Mouse (Mus musculus) left cerebral cortex, adult 18-20 months (tissue): ENCODE measurements around the gene Satb1. TPM values are rescaled to one million over a fixed set of nuclear protein-coding genes. Genes with fewer than 3 reads are reported as not detected.

Source experiments
- DNase-seq, 2 experiments: peaks; one replicate each; pipeline ENCODE4 v3.0.0; 2021 to 2022; ENCODE audit warnings: low spot score in 2 of 2, mixed read lengths in 1 of 2
- total RNA-seq, 2 experiments: library from RNA; stranded (reverse); gene quantifications; 2 replicates each; pipeline ENCODE4 v1.2.3; 2021

The Satb1 gene
- total RNA-seq, 2 experiments from 2014 or later = 120 to 129 TPM

- no peak for DNase-seq
Observed at GRCm38 (mm10) chr17:51827922-51828410, 5.1 kb downstream of the Satb1 start.

- DNase-seq = no peak
Observed at GRCm38 (mm10) chr17:51826461-51826860, 6.6 kb downstream of the Satb1 start.

GRCm38 (mm10) chr17:51814301-51814700, 18.8 kb downstream of the Satb1 start:
- DNase-seq = no peak

- DNase-seq = no peak
Observed at GRCm38 (mm10) chr17:51813784-51814120, 19.3 kb downstream of the Satb1 start.

DNA sequence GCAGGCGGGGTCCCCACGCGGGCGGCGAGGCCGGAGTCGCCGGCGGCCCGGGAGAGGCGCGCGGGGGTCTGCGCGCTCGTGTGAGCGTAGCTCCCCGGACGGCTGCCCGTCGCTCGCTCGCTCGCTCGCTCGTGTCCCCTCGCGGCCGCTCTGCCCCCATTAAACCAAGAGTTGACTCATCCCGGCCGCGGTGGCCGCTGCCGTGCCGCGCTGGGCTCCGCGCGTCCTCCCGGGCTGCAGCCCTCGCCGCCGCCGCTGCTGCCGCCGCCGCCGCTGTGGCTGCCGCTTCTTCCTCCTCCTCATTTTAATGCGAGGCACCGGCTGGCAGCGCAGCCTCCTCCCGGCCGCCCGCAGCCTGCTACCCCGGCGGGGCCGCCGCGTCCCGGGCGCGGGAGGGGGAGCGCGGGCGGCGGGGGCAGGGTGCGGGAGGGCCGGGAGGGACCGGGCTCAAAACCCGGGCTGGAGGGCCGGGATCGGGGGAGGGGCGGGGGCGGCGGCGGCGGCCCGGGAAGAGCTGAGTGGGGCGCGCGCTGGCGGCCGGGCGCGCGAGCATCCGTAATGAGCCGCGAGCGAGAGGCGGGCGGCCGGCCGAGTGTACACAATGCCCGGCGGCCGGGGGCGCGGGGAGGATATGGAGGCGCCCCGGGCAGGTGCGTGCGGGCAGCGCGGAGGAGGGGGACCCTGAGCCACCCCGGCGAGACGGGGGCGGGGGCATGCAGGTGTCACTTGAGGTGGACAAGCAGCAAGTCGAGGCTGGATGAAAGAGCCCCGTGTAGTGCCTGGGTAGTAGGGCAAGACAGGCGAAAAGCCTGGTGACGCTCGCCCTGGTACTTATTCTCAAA, 19.9 kb downstream of the Satb1 start:
- DNase-seq = peak in 1 of 2 experiments; percentile 52

- DNase-seq = peak in 1 of 2 experiments; percentile 12
Observed at GRCm38 (mm10) chr17:51812261-51812941, 20.7 kb downstream of the Satb1 start.

DNA sequence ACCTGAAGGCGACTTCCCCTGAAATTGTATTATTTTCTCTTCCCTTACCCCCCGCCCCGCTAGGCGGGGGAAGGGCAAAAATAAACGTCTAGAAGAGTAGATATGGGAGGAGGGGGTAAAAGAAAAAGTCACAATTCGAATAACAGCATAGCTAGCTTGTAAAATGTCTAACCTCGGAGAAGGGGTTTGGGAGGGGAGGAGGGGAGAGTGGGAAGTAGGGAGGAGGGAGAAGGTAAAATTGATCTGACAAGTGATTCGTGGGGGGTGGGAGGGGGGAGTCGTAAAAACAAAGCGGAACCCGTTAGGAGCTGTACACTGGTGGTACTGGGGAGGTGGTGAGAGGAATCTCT, 21.2 kb downstream of the Satb1 start:
- no peak for DNase-seq

DNA sequence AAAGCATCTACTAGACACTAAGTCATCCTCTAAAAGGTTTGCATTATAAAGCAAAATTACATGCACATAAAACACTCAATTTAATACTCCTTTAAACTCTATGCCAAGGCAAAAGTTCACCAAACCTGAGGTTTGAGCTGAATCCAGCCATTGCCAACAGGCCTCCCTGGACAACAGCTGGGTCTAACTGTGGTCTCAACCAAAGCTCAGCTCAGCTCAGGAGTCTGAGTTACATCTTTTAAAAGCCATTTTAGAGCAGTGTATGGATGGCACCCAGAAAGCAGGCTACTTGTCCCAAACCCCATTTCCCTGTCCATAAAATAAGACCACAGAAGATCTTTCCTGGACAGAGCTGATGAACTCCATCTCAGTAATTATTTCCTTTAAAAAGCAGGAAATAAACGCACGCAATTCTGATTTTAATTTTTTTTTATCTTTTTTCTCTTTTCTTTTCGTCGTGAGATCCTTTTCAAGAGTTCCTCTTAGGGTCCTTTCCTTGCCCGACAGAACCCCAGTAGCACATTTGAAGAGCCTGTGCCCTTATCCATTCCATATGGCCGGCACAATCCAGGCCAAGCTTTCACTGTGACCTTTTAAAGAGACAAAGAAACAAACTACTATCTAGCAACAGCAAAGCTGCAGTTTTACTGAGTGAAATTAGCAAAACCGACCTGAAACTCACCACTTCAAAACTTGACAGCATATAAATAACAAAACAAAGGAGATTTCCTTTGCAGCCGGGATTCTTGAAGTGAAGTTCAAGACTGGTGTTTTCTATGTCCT, 21.8 kb downstream of the Satb1 start:
- DNase-seq = peak in 1 of 2 experiments; percentile 36

DNA sequence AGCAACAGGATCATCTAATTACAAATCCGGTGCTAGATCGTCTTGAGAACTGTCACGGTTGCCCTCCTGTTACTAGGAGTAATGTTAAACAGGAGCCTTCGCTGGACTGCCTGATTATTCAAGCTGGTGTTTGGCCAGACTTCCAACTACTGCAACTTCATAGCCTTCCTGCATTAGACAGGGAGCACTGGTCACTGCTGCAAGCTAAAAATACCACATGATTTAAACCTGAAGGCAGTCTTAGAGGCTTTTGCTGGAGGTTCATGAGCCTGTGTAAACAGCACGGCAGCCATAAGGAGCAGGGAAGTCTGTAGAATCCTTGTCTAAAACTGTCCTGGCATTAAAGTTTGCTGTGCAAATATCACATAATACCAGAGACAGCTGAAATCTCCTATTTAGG, 25.7 kb downstream of the Satb1 start:
- no peak for DNase-seq

DNA sequence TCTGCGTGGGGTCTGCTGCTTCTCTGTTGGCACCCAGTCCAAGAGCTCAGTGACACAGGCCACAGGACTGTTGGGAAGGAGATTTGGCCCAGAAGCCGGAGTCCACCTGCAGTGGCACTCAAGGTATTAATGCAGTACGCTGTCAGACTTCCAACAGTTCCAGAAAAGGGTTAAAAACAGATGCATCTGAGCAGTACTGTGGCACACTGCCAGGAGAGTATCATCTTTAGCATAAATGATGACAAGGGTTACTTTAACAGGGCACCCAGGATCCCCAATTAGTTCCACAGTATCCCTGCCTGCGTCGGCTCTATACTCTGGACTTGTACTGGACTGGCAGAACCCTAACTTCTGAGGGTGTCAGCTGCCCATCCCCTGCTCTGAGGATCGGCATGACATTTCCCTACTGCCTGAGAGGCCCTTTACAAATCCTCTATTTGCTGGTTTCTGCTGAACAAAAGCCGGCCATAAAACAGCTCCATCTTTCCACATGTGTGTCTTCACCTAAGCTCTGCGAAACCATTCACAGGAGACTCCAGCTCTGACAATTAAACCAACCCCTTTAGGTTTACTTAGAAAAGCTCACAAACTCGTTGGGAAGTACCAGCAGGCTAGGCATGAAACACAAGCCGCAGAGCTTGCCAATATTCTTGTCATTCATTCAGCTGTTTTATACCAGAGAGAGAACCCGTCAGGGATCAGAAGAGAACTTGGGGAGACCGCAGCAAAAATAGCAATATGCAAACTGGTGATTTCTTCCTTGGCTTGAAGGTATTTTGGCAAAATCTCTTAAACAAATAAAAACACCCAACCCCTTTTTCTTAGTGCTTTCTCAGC, 26.7 kb downstream of the Satb1 start:
- no peak for DNase-seq

DNA sequence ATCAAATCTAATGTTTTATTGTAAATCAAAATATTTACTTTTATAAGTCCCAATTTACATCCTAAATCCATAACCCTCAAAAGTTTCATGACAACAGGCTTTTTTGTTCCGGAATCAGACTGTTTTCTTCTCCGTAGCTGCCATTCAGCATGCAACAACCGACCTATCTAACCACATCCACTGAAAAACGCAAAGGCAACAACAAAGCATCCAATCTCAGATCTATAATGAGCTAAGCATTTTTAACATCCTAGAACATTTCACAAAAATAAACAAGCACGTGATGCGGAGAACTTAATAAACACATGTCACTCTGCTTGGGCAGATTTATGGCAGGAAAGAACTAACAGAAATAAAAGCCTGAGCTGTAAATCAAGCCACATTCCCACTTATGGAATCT, 32.9 kb downstream of the Satb1 start:
- DNase-seq = no peak

DNA sequence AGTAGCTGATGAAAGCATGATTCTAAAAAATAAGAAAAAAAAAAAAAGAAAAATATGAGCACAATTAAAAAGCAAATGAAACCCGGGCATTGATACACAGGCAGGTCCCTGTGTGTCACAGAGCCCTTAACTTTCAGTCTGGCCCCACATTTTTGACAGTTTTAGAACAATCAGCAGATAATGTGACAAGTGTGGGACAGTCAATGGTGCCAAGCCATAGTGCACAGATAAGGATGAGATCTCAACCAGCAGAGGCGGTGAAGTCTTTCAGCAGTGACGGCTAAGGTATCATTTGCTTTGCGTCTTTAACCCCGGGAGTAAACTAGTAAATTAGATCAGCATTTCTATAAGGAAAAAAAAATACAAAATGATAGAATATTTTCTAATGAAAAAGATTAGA, 36.6 kb downstream of the Satb1 start:
- DNase-seq = no peak

DNA sequence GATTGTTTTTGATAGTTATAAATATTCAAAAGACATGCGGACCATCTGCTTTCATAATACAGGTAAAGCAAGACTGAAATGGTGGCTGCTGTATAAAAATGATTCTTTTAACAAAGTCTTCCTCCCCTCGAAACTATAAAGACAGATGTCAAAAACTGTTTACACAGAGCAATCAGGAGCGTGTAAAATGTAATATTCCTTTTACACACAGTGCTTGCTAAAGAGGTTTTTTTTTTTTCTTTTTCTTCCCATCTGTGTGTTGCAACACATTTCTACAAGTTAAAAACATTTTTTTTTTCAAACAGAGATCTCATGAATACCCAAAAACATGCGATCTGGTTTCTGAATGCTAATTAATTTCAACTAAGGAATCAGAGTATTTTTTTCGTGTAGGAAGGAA, 41.9 kb downstream of the Satb1 start:
- DNase-seq = no peak

- no peak for DNase-seq
Observed at GRCm38 (mm10) chr17:51790387-51791060, 42.6 kb downstream of the Satb1 start.

DNA sequence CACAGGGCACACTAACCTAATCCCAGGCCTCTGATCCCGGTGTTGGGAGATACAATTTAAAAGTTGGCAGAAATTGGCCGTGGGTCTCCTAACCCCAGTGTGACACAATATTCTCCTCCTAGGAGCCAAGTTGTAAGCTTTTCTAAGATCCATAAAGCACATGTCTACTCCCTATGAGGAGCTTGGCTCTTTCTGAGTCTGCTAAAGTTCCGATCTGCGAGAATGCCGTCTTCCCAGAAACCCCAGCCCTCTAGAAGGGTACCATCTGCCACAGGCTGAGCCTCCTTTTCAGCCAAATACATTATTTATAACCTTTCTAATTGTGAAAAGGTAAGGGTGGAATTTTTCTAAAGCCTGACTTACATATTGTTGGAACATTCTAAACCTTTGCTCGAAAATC, 43.3 kb downstream of the Satb1 start:
- no peak for DNase-seq

DNA sequence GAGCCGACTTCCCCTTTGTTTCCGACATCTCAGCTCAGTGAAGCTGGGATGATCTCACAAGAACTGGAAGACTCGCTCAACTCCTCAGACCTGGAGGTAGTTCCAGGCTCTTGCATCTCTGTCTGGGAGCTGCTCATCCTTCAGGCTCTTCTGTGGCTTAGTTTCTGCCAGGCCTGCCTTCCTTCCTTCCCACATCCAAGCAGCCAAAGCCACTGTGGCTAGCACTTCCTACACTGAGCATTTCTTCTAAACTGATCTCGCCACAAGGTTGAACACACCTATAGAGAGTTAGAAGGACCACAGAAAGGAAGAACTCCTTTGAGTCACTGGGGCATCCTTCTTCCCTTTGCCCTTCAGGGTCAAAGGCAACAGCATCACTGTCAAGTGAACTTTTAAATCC, 44.0 kb downstream of the Satb1 start:
- no peak for DNase-seq

- DNase-seq = no peak
Observed at GRCm38 (mm10) chr17:51787955-51788354, 45.1 kb downstream of the Satb1 start.

GRCm38 (mm10) chr17:51786050-51786449, 47.0 kb downstream of the Satb1 start:
- DNase-seq = no peak

- no peak for DNase-seq
Observed at GRCm38 (mm10) chr17:51784935-51785334, 48.2 kb downstream of the Satb1 start.

- DNase-seq = no peak
Observed at GRCm38 (mm10) chr17:51783591-51784279, 49.4 kb downstream of the Satb1 start.
